ENCODE assay signal across 13 mouse cellular contexts in genomic region chr19:38488103-38488912, GRCm38 (mm10). TPM values are rescaled to one million over a fixed set of nuclear protein-coding genes. Genes with fewer than 3 reads are reported as not detected.
DNase-seq lines count a peak whose midpoint lies in the region; ATAC-seq and TF ChIP-seq lines count a peak whose summit lies in the region.
"Had no signal": no experiment of that assay in that cellular context is flagged by ENCODE, and none has a peak within 500 bp of the region (broad histone marks: within the 10 kb centered on the region; RNA-seq: fewer than 3 reads in every experiment).

No protein-coding gene starts in this region.

- TF ChIP-seq CTCF in ES-Bruce4 (IDR thresholded peaks at IDR 0.05; ENCODE audit: low read depth, low read length), result no peak

- H3K9ac ChIP-seq in ES-Bruce4 (ENCODE audit: low read depth, poor library complexity, severe bottlenecking), result no peak overlapping the region
- no peak overlapping the region for H3K9ac ChIP-seq in forebrain, embryonic 16.5 days (replicated peaks; ENCODE audit: low read depth, low read length)
- no peak overlapping the region for H3K9ac ChIP-seq in midbrain, embryonic 12.5 days (replicated peaks)
- no peak overlapping the region for H3K9ac ChIP-seq in liver, embryonic 12.5 days

- H3K4me2 ChIP-seq in forebrain, embryonic 16.5 days (ENCODE audit: low read length), result no peak overlapping the region
- no peak overlapping the region for H3K4me2 ChIP-seq in midbrain, embryonic 12.5 days (replicated peaks)
- H3K4me2 ChIP-seq in liver, embryonic 12.5 days, result no peak overlapping the region
- H3K4me2 ChIP-seq: heart, embryonic 11.5 days had no signal

- 0 out of 2 replicates have a peak overlapping the region, but pooled peaks have one; percentile 19 for H3K27ac ChIP-seq in ES-Bruce4 (ENCODE audit: insufficient read depth, low read length)
- no peak overlapping the region for H3K27ac ChIP-seq in forebrain, embryonic 16.5 days (ENCODE audit: low read length)
- H3K27ac ChIP-seq in midbrain, embryonic 12.5 days (replicated peaks), result peak overlapping the region; percentile 49
- H3K27ac ChIP-seq in liver, embryonic 12.5 days, result no peak overlapping the region

- H3K9me3 ChIP-seq in ES-Bruce4 (replicated peaks; ENCODE audit: control insufficient read depth, insufficient read depth, low read length, poor library complexity, severe bottlenecking), result peaks cover 7% of the 10 kb centered on the region
- no peaks in the 10 kb centered on the region for H3K9me3 ChIP-seq in forebrain, embryonic 16.5 days (ENCODE audit: control insufficient read depth, low read length)
- no peaks in the 10 kb centered on the region for H3K9me3 ChIP-seq in midbrain, embryonic 12.5 days
- H3K9me3 ChIP-seq in liver, embryonic 12.5 days (replicated peaks), result no peaks in the 10 kb centered on the region
- H3K9me3 ChIP-seq: G1E had no signal

- 21% methylated on average over 9 of the region's 9 CpGs for WGBS in forebrain, embryonic 16.5 days
- 25% methylated on average over 9 of the region's 9 CpGs for WGBS in midbrain, embryonic 12.5 days
- 58% methylated on average over 9 of the region's 9 CpGs for WGBS in liver, embryonic 12.5 days (ENCODE audit: insufficient replicate concordance)

- DNase-seq in cerebellum, adult 11-12 months, result peak; percentile 19
- DNase-seq in cerebellum, postnatal 25 days, result no peak
- DNase-seq in adrenal gland, adult 2 months, result no peak
- no peak for DNase-seq in spleen, adult 12 weeks (ENCODE audit: low spot score)
- DNase-seq: adrenal gland, adult 8-10 months; lung, postnatal 36 days had no signal

- no peak for TF ChIP-seq POLR2A in ES-Bruce4 (IDR thresholded peaks at IDR 0.05; ENCODE audit: insufficient read depth, low read length)

- ATAC-seq in forebrain, embryonic 16.5 days, result peak; percentile 38; the same call in 1 of the 2 replicates
- ATAC-seq in midbrain, embryonic 12.5 days (ENCODE audit: low FRiP score, low read depth), result peak; percentile 74
- no peak for ATAC-seq in liver, embryonic 12.5 days

- no peaks in the 10 kb centered on the region for H3K4me1 ChIP-seq in ES-Bruce4 (ENCODE audit: control insufficient read depth, insufficient read depth, low read length)
- peaks cover 8% of the 10 kb centered on the region for H3K4me1 ChIP-seq in forebrain, embryonic 16.5 days (replicated peaks; ENCODE audit: control insufficient read depth, insufficient read depth, low read length)
- H3K4me1 ChIP-seq in midbrain, embryonic 12.5 days, result peaks cover 30% of the 10 kb centered on the region
- no peaks in the 10 kb centered on the region for H3K4me1 ChIP-seq in liver, embryonic 12.5 days

- H3K36me3 ChIP-seq in ES-Bruce4 (ENCODE audit: control insufficient read depth, insufficient read depth, low read length, poor library complexity, severe bottlenecking), result no peaks in the 10 kb centered on the region
- H3K36me3 ChIP-seq in forebrain, embryonic 16.5 days (ENCODE audit: control insufficient read depth, insufficient read depth), result no peaks in the 10 kb centered on the region
- no peaks in the 10 kb centered on the region for H3K36me3 ChIP-seq in midbrain, embryonic 12.5 days
- no peaks in the 10 kb centered on the region for H3K36me3 ChIP-seq in liver, embryonic 12.5 days
- H3K36me3 ChIP-seq: G1E had no signal

- TF ChIP-seq EP300 in ES-Bruce4 (IDR thresholded peaks at IDR 0.05; ENCODE audit: insufficient read depth, low read depth, low read length), result no peak

- no peaks in the 10 kb centered on the region for H3K27me3 ChIP-seq in ES-Bruce4 (ENCODE audit: control insufficient read depth, insufficient read depth, low read length, poor library complexity, severe bottlenecking)
- peaks cover 3% of the 10 kb centered on the region for H3K27me3 ChIP-seq in forebrain, embryonic 16.5 days (replicated peaks; ENCODE audit: control insufficient read depth, insufficient read depth, low read length)
- H3K27me3 ChIP-seq in midbrain, embryonic 12.5 days, result peaks cover 40% of the 10 kb centered on the region
- H3K27me3 ChIP-seq in liver, embryonic 12.5 days (replicated peaks), result peaks cover 15% of the 10 kb centered on the region

- H3K4me3 ChIP-seq in ES-Bruce4 (ENCODE audit: low read depth, low read length), result no peak overlapping the region
- no peak overlapping the region for H3K4me3 ChIP-seq in forebrain, embryonic 16.5 days (replicated peaks; ENCODE audit: low read length)
- no peak overlapping the region for H3K4me3 ChIP-seq in midbrain, embryonic 12.5 days
- no peak overlapping the region for H3K4me3 ChIP-seq in liver, embryonic 12.5 days

RNA-seq across cellular contexts. Expression of gene Plce1, which starts 7.4 kb away (rescaled TPM):
- polyA plus RNA-seq in ES-Bruce4 (2011; ENCODE audit: insufficient read depth, insufficient read length, low read depth, missing spikeins), result 2.8 and 3.7 TPM in 2 replicates
- polyA plus RNA-seq in forebrain, embryonic 16.5 days (2015; fragmentation: Nextera tagmentation; extraction: Ambion mirVana), result 3.8 and 4.5 TPM in 2 replicates
- 5.0 and 6.4 TPM in 2 replicates for polyA plus RNA-seq in midbrain, embryonic 12.5 days (2016; fragmentation: Nextera tagmentation; extraction: Ambion mirVana)
- 1 to 10 TPM; 5.9 to 8.9 TPM for total RNA-seq in adrenal gland, adult 2 months (2021)
- polyA plus RNA-seq in adrenal gland, adult 2 months (2012; rRNA removed), result 0.81 TPM in 2 replicates
- 0.82 and 0.89 TPM in 2 replicates for polyA plus RNA-seq in liver, embryonic 12.5 days (2016; fragmentation: Nextera tagmentation; extraction: Ambion mirVana)
- total RNA-seq: neutrophil, adult 5-6 weeks had no signal
- polyA plus RNA-seq: G1E had no signal

Comparison
In these comparisons a context has a peak if more than half of its experiments do, and no peak if none do; other contexts are left out.
1. H3K27ac ChIP-seq: peak in ES-Bruce4 (single experiment) and midbrain, embryonic 12.5 days (single experiment); none in forebrain, embryonic 16.5 days (single experiment) and liver, embryonic 12.5 days (single experiment).